Mouse (Mus musculus) adrenal gland, postnatal 14 days (tissue): ENCODE measurements around the gene Skap1. TPM values are rescaled to one million over a fixed set of nuclear protein-coding genes. Genes with fewer than 3 reads are reported as not detected.
"Not testable (repeated sequence)": the region's sequence is repeated elsewhere in the genome, so short reads cannot be mapped to it uniquely, and the experiment has no call there.

Source experiments
- DNase-seq: peaks from one replicate; pipeline ENCODE4 v3.0.0; 2021; ENCODE audit warnings: mixed read lengths
- total RNA-seq: library from RNA; stranded (reverse); gene quantifications from 2 replicates; pipeline ENCODE4 v1.2.3, GENCODE M21; 2021

Gene Skap1
- total RNA-seq, 1 experiment from 2014 or later, result 4.0 TPM

DNA sequence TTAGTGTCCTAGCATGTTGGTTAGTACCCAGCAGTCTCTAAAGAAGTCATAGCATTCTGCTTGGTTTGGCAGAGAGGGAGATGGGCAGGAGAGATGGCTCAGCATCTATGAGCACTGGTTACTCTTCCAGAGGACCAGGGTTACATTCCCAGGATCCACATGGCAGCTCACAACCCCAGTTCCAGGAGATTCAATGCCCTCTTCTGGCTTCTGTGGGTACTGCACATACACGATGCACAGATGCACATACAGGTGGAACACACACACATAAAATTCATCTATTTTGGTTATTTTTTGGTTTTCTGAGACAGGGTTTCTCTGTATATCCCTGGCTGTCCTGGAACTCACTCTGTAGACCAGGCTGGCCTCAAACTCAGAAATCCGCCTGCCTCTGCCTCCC lies 290.9 kb downstream of the Skap1 start:
- DNase-seq, result no peak

GRCm38 (mm10) chr11:96757421-96757820 lies 293.0 kb downstream of the Skap1 start:
- DNase-seq, result no peak

- no peak for DNase-seq
Observed at GRCm38 (mm10) chr11:96758402-96758801, 294.0 kb downstream of the Skap1 start.

DNA sequence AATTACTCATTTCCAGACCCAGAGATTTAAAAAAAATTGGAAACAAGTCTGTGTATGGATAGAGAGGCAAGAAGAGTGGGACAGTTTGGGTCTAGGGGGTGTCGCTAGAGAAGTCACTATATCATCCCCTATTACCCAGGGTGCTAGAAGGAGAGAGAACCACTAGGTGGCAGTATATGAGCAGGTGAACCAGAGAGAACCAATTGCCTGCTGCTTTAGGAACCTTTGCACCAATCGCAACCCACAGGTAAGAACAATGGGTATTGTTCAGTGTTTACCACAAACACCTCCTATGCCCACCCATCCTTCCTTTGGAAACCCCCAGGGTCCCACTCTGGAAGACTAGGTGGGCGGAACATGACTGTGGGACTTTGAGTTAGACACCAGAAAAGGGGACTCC lies 295.6 kb downstream of the Skap1 start:
- DNase-seq, result peak; percentile 68

GRCm38 (mm10) chr11:96761984-96762383 lies 297.6 kb downstream of the Skap1 start:
- no peak for DNase-seq

- peak; percentile 56 for DNase-seq
Observed at GRCm38 (mm10) chr11:96762742-96763470, 298.5 kb downstream of the Skap1 start.

DNA sequence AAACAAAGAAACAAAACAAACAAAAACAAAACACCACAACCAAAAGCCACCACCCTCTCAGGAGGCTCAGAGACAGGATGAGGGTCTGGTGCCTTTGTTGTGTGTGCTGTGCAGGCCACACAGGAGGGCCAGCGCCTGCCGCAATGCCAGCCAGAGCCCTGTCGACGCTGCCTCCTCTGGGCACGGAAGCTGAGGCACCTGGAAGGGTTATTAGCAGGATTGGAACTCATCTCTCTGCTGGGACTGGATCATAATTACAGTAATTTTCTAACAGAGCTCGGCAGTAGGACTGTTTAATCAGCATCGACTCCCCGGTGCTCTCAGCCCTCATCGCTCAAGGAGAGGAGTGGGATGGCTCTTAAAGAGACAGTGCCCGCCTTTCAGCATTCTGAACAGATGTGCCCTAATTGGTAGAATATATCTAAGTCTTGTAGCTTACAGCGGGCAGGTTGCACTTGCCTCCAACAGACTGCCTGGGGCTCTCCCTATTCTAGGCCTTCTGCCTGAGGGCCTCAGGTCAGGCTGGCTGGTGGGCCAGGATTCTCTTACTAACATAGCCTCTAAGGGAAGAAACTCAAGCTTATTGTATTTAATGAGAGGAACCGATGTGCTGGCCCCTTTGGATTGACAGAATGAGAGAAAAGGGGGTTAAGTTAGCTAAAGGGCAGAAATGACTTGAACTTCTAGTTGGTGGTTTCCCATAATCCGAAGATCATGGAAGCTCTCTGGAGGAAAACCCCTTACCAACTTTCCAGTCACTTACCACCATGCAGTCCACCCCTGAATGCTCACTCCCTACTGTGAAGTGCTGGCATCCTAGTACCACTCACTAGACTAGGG lies 300.3 kb downstream of the Skap1 start:
- DNase-seq, result no peak

DNA sequence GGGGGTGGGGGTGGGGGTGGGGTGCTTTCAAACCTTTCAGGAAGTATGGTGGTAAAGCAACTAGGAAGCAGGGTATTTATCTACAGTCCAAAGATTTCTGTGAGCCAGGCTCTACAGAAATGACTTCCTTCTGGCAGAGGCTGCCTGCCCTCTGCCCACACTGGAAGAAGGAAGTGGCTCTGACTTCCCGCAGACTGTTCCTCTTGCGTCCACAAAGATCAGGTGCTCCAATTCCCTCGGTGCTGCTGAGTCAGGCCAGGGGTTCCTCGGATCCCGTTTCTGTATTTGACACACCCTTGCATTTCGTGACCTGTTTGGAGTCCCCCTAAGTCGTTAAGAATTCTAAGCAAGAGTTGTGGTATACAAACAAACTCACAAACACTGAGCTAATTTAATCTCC lies 301.3 kb downstream of the Skap1 start:
- no peak for DNase-seq

DNA sequence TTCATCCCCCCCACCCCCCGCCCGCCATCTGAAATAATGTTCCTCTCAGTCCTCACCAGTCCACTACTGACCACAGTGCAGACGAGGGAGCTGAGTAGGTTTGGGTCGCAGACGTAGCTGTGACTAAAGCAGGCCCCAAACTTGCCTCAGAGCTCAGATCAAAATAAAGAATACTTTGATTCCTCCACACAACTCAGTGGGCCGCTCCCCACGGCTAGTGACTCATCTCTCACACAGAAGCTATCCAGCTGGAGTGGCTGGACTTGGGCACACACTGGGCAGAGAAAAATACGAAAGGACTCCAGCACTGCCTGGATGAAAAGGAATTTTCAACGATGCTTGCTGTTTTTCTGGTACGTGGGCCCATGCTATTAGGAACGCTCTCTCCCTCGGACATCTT lies 302.2 kb downstream of the Skap1 start:
- DNase-seq, result peak; percentile 35

DNA sequence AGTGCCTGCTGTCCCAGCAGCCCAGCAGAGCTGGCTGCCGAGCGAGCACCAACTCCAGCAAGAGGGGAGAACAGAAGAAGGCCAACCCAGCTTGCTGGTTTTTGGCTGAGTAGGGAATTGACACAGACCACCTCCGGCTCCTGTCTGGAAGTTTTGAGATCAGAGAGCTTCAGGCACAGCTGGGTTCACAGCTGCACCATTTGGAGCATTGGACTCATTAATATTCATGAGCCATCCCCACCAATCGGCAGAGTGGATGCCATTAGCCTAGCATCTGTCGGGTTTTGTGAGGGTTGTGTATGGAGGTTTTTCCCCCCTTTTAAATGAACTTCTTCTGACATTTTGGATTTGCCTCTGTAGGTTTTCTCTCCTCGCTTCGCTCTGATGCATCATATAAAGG lies 302.7 kb downstream of the Skap1 start:
- DNase-seq, result no peak

GRCm38 (mm10) chr11:96768240-96768639 lies 303.8 kb downstream of the Skap1 start:
- no peak for DNase-seq

DNA sequence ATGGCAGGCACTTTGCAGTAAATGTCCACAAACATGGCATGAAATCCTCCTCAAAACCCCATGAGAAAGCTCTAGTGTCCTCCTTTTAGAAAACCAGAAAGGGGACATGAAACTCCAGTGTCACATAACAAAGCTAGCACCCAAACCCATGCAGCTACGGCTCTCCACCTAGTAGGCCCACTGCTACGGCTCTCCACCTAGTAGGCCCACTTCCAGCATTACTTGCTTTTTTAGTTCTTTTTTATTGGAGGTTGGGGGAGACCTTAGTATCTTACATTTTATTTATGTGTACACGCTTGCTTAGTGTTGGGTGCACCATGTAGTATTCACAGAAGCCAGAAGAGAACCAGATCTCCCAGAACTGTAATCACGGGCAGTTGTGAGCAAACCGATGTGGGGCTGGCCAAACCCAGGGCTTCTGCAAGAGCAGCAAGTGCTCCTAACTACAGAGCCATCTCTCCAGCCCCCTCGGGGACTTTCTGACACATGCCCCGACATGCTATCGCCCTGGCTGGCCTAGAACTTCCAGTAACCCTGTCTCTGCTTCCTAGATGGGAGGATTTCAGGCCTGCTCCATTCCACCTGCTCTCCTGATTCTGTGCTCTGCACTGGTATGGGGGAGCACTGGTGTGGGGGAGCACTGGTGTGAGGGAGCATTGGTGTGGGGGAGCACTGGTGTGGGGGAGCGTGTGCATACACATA lies 307.0 kb downstream of the Skap1 start:
- DNase-seq, result no peak

DNA sequence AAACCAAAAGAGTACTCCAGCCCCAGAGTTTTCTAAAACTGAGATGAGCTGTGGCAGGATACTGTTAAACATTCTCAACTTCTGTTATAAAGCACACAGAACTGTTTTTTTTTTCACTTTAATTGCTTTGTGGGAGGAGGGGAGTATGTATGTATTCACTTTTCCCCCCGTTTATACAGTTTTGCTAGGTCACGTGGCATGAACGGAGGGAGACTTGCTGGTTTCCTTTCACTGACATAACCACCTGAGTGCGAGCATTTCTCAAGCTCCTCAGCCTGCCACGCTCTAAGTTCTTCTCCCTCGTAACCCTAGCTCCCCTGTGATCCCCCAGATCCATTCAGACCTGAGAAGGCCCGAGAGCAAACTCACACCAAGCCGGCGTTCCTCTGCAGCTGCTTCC lies 308.0 kb downstream of the Skap1 start:
- no peak for DNase-seq

GRCm38 (mm10) chr11:96774536-96774935 lies 310.1 kb downstream of the Skap1 start:
- DNase-seq, result no peak

- no peak for DNase-seq
Observed at GRCm38 (mm10) chr11:96775063-96775462, 310.7 kb downstream of the Skap1 start.

DNA sequence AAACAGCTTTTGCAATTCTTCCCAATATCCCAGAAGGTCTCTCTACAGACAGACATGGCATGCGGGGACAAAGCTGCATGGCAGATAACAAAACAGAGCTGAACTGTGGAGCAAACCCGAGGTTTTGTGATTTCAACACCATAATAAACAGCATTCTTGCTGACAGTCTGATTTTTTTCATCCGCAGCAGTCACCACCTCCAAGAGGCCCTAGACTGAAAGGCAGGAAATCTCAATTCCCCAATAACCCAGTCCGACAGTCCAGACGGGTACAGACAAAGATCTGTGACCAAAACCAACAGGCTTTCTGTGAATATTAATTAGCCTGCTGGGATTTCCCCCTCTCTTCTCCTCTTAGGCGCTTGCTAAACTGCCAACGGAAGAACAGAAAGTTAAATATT lies 311.3 kb downstream of the Skap1 start:
- no peak for DNase-seq

DNA sequence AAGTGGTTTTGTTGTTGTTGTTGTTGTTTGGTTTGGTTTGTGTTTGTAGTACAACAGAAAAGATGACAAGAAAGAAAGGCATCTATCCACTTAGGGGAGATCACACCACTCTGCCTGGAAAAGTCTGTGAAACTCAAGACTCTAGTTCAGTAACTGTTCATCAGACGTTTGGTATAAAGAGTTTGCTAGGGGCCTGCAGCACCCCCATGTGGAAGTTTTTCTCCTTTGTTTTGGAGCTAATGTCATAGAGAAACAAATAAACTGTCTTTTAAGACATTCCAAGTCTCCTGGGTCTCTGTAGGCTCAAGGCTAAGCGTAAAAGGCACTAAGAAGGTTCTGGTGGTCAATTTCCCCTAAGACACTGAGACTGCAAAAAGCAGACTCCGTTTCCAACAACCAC lies 311.7 kb downstream of the Skap1 start:
- no peak for DNase-seq

DNA sequence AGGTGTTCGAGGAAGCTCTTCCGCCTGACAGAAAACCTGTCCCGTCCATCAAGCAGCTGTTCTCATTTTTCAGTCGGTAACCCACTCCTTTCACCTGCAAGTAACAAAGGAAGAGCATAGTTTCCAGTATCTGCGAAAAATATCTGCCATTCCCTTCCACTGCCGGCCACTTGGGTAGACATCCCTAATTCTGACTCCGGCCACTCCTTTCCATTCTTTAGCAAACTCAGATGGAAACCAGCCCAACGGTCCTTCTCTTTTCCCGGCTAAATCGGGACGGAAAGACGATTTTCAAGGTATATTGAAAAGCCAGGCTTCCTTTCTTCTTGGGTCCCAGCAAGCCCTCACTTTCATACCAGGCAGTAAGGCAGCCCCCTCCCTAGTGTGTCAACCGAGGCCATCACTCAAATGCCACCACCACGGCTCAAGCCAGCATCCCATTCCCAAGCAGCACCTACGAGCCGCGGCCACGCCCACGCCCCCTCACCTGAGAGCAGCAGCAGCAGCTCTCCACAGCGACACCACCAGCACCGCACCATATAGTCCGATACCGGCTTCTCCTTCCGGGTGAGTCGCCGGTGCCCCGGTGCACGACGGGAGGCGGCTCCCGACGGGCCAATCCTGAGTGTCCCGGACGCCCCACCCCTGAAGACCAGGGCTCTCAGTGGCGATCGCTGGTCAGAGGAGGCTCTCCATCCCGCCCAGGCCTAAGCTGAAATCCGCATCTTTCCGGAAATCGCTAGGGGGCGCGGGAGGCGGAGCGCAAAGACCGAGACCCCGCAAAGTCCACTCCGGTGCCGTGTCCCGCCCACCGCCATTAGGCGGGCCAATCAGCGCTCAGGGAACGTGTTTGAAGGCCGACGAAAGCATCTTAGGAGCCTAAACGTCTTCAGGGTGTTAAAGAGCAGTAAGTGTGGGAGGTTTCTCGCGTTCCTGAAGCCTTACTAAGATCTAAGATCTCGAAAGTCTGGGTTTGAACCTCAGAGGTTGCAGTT lies 312.9 kb downstream of the Skap1 start, which contains the start of gene Snx11:
Gene Snx11 (minus strand): TSS at position 592 of the 995 bp plus-strand sequence.
- peak; percentile 100 for DNase-seq

DNA sequence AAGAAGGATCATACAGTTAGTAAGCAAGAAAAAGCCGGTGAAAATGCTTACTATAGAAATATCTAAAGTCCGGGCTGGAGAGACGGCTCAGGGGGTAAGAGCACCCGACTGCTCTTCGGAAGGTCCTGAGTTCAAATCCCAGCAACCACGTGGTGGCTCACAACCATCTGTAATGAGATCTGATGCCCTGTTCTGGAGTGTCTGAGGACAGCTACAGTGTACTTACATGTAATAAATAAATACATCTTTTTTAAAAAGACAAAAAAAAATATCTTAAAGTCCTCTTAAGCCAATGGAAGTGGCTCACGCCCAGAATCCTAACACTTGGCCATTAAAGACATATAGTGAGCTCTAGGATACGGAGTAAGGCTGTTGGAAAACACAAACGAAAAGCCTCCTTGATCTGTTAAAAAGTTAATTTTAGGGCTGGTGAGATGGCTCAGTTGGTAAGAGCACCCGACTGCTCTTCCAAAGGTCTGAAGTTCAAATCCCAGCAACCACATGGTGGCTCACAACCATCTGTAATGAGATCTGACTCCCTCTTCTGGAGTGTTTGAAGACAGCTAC lies 313.8 kb downstream of the Skap1 start:
- not testable (repeated sequence) for DNase-seq

GRCm38 (mm10) chr11:96780306-96780705 lies 315.9 kb downstream of the Skap1 start:
- DNase-seq, result no peak

- no peak for DNase-seq
Observed at GRCm38 (mm10) chr11:96781425-96781824, 317.0 kb downstream of the Skap1 start.
